Mouse (Mus musculus) midbrain, postnatal 0 days (tissue): ENCODE data around the gene Pbld1. TPM values are rescaled to one million over a fixed set of nuclear protein-coding genes. Genes with fewer than 3 reads are reported as not detected.

Experiments
- ATAC-seq: fragments of 200-750 bp; cut with Nextera tagmentation; 2 replicates; pipeline ENCODE4 v1.8.0; 2017; ENCODE audit warnings: moderate number of reproducible peaks, mild to moderate bottlenecking, moderate TSS enrichment, moderate library complexity; ENCODE audit not compliant: low FRiP score
- DNase-seq: peaks from one replicate; pipeline ENCODE4 v3.0.0-alpha.2; 2015; ENCODE audit warnings: low spot score
- H3K27ac ChIP-seq: fragments of 300-500 bp; sonication (generic); 2 replicates; pipeline ENCODE4 v1.5.1; 2014; ENCODE audit warnings: low read depth, mild to moderate bottlenecking, low read length, mixed read lengths
- H3K27me3 ChIP-seq: fragments of 300-500 bp; sonication (generic); 2 replicates; pipeline ENCODE4 v1.6.1; 2014; ENCODE audit warnings: low read length, control low read depth, mixed read lengths; ENCODE audit not compliant: insufficient read depth
- H3K36me3 ChIP-seq: fragments of 300-500 bp; sonication (generic); 2 replicates; pipeline ENCODE4 v1.6.1; 2014; ENCODE audit warnings: low read length, control low read depth, mixed read lengths; ENCODE audit not compliant: insufficient read depth
- H3K4me1 ChIP-seq: fragments of 300-500 bp; sonication (generic); 2 replicates; pipeline ENCODE4 v1.6.1; 2014; ENCODE audit warnings: mild to moderate bottlenecking, control low read depth, antibody characterized with exemption, low read length, mixed read lengths; ENCODE audit not compliant: insufficient read depth
- H3K4me2 ChIP-seq: fragments of 300-500 bp; sonication (generic); 2 replicates; pipeline ENCODE4 v1.6.1; 2014; ENCODE audit warnings: low read depth, mild to moderate bottlenecking, low read length, mixed read lengths; ENCODE audit not compliant: poor library complexity, severe bottlenecking
- H3K4me3 ChIP-seq: fragments of 300-500 bp; sonication (generic); 2 replicates; pipeline ENCODE4 v1.5.1; 2014; ENCODE audit warnings: low read depth, mild to moderate bottlenecking, low read length, moderate library complexity
- H3K9ac ChIP-seq: fragments of 300-500 bp; sonication (generic); replicated peaks from 2 replicates; pipeline ENCODE4 v1.6.1; 2014; ENCODE audit warnings: mild to moderate bottlenecking, low read length, moderate library complexity, mixed read lengths; ENCODE audit not compliant: poor library complexity, severe bottlenecking
- H3K9me3 ChIP-seq: fragments of 300-500 bp; sonication (generic); 2 replicates; pipeline ENCODE4 v1.6.1; 2016; ENCODE audit warnings: low read length, control low read depth
- CTCF ChIP-seq: IDR thresholded peaks from 2 replicates; pipeline ENCODE4 v1.5.1; 2016; ENCODE audit warnings: antibody characterized with exemption, mild to moderate bottlenecking
- WGBS: fragments of 180-500 bp; shearing (Covaris S2); extraction: QIAGEN DNeasy Blood & Tissue Kit; methylation state at CpG from one replicate; pipeline ENCODE4 v1.1.7; 2014; 5-methylcytosine and 5-hydroxymethylcytosine counted together
- polyA plus RNA-seq: library from polyadenylated mRNA; unstranded; fragments of >200 nt; fragmentation: Nextera tagmentation; extraction: Ambion mirVana; gene quantifications from 2 replicates; pipeline ENCODE4 v1.2.1, GENCODE M21; 2015
- total RNA-seq: library from RNA; depleted of rRNA; stranded (reverse); fragments of >200 nt; gene quantifications from 2 replicates; pipeline ENCODE4 v1.2.3, GENCODE M21; 2014

Pbld1 gene
- total and polyA plus RNA-seq, 2 experiments from 2014 or later = 0.59 TPM; not detected in 1

GRCm38 (mm10) chr10:63064516-63064915, 4.6 kb downstream of the Pbld1 start:
- Histone ChIP-seq H3K4me1 (no peaks in the 10 kb centered on the region), H3K27me3 (no peaks in the 10 kb centered on the region), H3K4me3 (no peak overlapping the region), H3K4me2 (no peak overlapping the region), H3K9ac (no peak overlapping the region), H3K36me3 (no peaks in the 10 kb centered on the region), H3K9me3 (no peaks in the 10 kb centered on the region), H3K27ac (no peak overlapping the region)
- DNase-seq = no peak
- WGBS = 89% methylated on average over 9 of the region's 9 CpGs
- TF ChIP-seq CTCF = no peak
- no peak for ATAC-seq

GRCm38 (mm10) chr10:63065561-63065960, 5.6 kb downstream of the Pbld1 start:
- Histone ChIP-seq H3K9ac (no peak overlapping the region), H3K4me2 (no peak overlapping the region), H3K27me3 (no peaks in the 10 kb centered on the region), H3K4me1 (no peaks in the 10 kb centered on the region), H3K36me3 (no peaks in the 10 kb centered on the region), H3K4me3 (no peak overlapping the region), H3K9me3 (no peaks in the 10 kb centered on the region), H3K27ac (no peak overlapping the region)
- 59% methylated on average over 8 of the region's 8 CpGs for WGBS
- DNase-seq (peak; percentile 3), ATAC-seq (no peak)
- no peak for TF ChIP-seq CTCF

DNA sequence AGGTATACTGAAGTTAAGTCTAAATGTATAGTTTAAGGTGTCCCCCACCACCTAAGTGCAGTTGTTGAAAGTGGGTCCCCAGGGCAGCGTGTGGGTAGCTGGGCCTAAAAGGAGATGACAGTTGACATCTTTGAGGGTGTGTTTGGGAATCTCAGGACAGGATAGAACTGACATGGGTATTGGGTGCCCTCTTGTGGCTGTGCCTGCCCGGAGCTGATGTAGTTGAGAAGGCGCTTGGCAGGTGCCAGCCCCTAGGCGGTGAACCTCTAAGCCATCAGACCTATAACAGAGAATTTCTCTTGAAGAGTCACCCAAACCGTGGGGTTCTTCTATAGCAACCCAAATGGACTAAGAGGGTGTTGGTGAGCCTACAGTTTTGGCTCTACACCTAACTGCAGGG, 6.0 kb downstream of the Pbld1 start:
- Histone ChIP-seq H3K9ac (no peak overlapping the region), H3K36me3 (no peaks in the 10 kb centered on the region), H3K27ac (no peak overlapping the region), H3K4me1 (no peaks in the 10 kb centered on the region), H3K27me3 (no peaks in the 10 kb centered on the region), H3K4me2 (no peak overlapping the region), H3K4me3 (no peak overlapping the region), H3K9me3 (no peaks in the 10 kb centered on the region)
- TF ChIP-seq CTCF = peak; percentile 92
- ATAC-seq (peak; percentile 63; the same call in 1 of the 2 replicates), DNase-seq (peak; percentile 88)
- 5% methylated on average over 5 of the region's 5 CpGs for WGBS

- Histone ChIP-seq H3K4me2 (no peak overlapping the region), H3K27ac (no peak overlapping the region), H3K9me3 (no peaks in the 10 kb centered on the region), H3K4me1 (0 out of 2 replicates have a peak, but pooled peaks cover 4% of the 10 kb centered on the region), H3K9ac (no peak overlapping the region), H3K36me3 (no peaks in the 10 kb centered on the region), H3K27me3 (no peaks in the 10 kb centered on the region), H3K4me3 (no peak overlapping the region)
- DNase-seq (no peak), ATAC-seq (no peak)
- no peak for TF ChIP-seq CTCF
- WGBS = 89% methylated on average over 10 of the region's 10 CpGs
These were observed 26.3 kb downstream of the Pbld1 start for GRCm38 (mm10) chr10:63086304-63086703.

DNA sequence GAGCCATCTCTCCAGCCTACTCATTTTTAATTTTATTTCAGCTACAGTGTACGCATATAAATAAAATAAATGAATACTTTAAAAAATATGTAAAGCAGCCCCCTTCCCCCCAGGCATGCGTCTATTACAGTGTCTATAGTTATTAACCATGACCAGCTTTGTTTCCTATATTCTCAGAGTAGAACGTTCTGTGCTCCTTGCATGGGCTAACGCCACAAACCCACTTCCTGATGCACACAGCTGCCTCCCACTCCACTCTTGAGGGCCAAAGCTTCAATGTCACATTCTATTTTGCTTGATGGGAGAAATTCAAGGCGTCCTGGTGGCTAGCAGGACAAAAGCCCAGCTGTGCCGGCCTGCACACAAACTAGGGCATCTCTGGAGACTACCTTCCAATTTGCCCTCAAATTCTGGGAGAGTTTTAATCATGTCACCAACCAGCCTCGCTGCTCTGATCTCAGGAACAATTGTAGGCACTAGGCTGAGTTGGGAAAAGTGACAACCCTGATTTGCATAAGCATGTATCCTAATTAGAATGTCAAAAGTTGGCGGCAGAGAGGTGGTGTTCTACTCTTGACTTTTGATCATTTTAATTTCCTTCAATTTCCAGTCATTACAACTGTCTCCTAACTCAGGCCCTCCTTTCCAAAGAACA, 29.3 kb downstream of the Pbld1 start:
- no peak overlapping the region for H3K27ac ChIP-seq
- H3K9me3 ChIP-seq = no peaks in the 10 kb centered on the region
- peak overlapping the region; percentile 29; the same call in 1 of the 2 replicates for H3K9ac ChIP-seq
- H3K4me2 ChIP-seq = peak overlapping the region; percentile 50
- peak overlapping the region; percentile 25 for H3K4me3 ChIP-seq
- ATAC-seq = no peak
- no peaks in the 10 kb centered on the region for H3K27me3 ChIP-seq
- DNase-seq = peak; percentile 8
- 26% methylated on average over 8 of the region's 8 CpGs for WGBS
- no peaks in the 10 kb centered on the region for H3K36me3 ChIP-seq
- TF ChIP-seq CTCF = no peak
- 0 out of 2 replicates have a peak, but pooled peaks cover 4% of the 10 kb centered on the region for H3K4me1 ChIP-seq

DNA sequence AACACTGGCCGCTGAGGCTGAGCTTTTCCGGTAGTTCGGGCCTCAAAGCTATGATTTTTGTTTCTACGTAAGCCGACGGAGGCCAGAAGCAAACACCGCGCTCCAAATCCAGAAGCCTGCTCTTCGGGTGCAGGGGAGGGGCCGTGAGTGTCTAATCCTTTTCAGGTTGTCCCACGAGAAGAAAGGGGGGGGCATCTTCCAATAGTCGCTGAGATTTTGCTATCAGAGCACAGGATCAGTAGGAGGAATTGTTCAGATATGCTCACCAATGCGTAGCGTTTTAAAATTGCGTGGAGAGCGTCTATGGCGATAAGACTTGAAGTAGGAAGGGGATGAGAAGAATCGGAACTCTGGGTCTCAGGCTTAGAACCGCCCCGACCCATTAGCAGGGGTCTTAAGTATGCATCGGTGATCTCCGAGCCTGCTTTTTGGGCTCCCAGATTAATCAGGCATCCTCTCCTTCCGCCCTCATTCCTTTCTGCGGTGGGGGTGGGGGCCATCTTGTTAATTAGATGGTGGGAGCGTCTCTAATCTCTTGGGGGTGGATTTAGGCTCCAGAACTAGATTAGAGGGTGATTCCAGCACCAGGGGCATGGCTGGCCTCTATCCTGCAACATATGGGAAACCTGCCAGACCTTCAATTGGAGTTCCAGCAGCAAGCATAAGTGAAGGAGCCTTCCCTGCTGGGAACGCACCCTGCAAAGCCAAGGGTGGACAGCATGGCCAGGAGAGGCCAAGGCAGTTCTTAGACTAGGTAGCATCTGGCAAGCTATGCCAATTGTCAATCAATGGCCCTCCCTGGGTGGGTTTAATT, 30.0 kb downstream of the Pbld1 start:
- TF ChIP-seq CTCF = no peak
- Histone ChIP-seq H3K9me3 (no peaks in the 10 kb centered on the region), H3K36me3 (no peaks in the 10 kb centered on the region), H3K9ac (peak overlapping the region; percentile 29; the same call in 1 of the 2 replicates), H3K4me3 (peak overlapping the region; percentile 25), H3K27ac (no peak overlapping the region), H3K27me3 (no peaks in the 10 kb centered on the region), H3K4me1 (0 out of 2 replicates have a peak, but pooled peaks cover 4% of the 10 kb centered on the region), H3K4me2 (peak overlapping the region; percentile 50)
- 3% methylated on average over 26 of the region's 26 CpGs for WGBS
- DNase-seq (peak; percentile 58), ATAC-seq (no peak; the same call in 1 of the 2 replicates)
